Mouse (Mus musculus) CD4-positive helper T cell, adult 2 months (primary cell): Measurements from ENCODE around the gene Ghitm.
"Not testable (repeated sequence)": the region's sequence is repeated elsewhere in the genome, so short reads cannot be mapped to it uniquely, and the experiment has no call there.

Source experiments
- DNase-seq: peaks from one replicate; pipeline ENCODE4 v3.0.0-alpha.2; 2012; ENCODE audit warnings: low read depth, missing footprints, low spot score

Ghitm gene

DNA sequence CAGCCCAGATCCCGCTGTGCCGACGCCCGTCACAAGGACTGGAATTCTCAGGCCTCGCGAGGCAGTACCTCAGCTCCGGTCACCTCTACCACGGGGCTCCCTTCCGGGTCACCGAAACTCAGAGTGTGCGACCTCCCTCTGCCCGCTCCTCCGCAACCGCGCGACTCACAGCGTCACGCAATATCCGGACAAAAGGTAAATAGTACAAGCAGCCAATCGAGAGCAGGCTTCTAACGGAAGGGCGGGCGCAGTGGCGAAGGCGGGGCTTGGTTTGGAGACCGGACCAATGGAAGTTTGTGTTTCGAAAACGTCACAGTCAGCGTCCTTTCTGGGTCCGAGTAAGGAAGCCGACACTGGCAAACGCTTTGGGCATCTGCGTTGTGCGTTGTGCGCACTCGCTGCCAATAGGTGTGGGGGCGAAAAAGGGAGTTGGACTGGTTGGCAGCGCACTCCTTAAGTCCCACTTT, at the start of gene Ghitm:
Ghitm (minus strand) TSS at position 146 of the 467 bp plus-strand sequence.
- DNase-seq, result peak; percentile 98

DNA sequence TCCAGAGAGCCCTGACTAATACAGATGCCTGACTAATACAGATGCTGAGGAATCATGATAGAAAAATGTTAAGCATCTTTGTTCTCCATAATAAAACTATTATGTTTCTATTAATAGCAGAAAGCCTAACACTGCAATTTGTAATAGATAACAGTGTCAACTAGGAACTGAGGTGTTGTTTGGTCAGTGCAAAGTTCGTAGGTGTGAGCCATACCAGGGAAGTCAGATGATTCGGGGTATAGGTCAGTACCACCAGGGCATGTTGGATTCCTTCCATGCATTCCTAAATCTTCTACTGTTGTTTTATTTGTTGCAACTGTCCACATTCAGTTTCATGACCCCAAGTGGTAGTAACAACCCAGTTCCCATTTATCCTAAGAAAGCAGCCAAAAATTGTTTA, 49.8 kb upstream of the Ghitm start:
- DNase-seq, result no peak

DNA sequence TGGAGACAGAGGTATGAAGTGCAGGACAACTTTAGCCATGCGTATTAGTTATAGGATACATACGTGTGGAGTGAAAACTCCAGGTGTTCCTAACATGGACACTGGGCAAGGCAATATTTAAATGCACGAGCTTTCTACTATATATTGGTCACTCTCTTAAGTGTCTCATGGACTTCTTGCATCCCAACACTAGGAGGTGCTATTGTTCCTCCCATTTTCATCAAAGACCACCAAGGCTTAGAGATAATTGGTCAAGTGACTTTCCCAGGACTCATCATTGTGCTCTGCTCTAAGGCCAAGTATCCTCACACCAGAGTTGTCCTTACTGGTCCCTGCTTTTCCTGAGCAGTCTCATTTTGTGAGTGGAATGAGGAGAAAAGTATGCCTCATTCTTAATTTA, 39.4 kb upstream of the Ghitm start:
- DNase-seq, result no peak

DNA sequence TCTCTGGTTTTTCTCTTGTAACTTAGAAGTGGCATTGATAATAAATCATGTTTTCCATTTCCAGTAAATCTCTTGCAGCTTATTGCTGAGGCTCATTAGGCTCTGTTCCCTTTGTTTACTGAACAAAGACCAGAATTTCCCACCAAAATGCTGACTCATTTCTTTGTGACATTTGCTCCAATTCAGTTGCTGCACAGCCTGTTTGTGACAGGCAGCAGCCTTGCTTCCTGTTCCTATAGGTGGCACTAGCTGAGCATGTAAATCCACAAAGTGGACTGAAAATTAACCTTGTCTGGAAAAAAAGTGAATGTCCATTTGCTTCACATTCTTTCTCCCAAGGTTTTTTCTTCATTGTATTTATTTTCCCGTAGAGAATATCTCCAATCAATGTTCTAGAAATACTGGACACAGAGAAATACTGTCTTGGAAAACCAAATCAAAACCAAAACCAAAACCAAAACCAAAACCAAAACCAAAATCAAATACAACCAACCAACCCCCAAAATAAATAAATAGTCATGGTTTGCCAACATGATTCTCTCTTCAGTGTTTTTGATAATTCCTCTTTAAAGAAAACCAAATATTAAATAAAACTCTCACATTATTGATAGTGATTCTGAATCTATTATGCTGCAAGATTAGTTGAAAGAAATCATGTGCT, 30.3 kb upstream of the Ghitm start:
- peak; percentile 41 for DNase-seq

DNA sequence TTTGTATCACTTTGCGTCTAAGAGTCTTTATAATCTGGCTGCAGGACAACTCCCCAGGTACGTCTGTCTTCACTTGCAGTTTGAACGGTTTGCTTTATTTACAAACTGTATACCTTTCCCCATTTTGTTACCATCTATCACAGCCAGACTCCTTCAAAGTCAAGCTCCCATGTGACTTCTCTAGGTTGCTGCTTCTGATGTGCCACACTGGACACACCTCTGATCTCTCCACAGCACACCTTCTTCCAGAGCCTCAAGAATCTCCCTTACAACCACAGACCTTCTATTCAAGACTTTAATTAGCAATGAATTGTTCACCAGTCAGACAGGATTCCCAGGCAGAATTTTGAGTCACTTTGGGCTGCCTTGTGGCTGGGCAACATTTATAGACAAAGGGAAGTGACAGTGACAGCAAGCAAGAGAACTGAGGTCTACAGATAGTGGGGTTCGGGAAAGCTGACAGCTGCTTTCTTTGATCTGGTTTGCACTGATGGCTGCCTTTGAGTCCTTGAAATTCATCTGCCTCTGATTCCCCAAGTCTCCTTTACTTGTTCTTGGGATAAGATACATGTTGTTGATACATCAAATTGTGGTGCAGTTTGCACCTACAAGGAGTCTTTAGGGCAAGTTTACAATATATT, 29.4 kb upstream of the Ghitm start:
- DNase-seq, result no peak

DNA sequence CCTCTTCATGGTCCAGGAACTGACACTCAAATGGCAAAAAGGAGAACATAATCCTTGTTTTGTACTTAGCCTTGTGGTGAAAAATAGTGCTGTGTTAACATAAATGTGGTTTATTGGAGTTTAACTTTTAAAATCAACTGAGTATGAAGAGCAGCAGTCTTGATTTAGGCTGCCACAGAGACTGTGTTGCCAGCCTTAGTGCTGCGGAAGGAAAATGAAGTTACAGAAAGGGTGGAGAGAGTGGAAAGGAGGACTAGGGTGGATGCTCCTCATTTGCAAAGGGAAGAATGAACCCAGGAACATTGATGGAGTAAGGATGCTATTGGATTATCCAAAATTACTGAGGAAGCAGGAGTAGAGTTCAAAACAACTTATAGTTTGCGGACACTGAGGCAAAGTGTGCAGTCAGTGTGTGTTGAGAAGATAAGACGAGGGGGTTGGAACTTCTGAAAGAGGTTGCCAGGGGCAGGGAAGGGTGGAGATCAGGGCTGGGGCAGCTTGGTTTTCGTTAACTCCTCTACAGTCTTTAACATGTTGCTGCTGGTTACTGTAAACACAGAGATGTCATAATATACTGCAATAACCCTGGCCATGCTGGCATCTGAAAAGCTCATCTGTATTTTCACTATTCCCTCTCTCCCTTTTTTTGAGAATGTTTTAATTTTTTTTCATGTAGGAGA, 28.3 kb upstream of the Ghitm start:
- no peak for DNase-seq

DNA sequence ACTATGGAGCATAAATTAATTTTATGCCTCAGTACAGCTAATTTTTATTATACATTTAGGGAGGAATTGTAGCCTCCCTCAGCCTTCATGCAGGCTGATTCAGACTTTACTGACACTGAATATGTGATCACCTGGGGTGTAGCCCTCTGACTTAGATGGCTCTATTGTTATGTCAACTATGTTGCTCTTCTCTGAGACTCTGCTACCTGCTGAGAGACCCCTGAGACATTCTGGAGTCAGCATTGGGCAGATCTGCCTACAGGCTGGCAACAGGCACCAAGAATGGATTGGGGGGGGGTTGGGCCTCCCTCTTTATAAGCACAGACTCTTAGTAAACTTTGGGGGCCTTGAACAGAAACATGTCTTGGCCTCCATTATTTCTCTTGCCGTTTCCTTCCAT, 19.3 kb upstream of the Ghitm start:
- DNase-seq, result no peak

DNA sequence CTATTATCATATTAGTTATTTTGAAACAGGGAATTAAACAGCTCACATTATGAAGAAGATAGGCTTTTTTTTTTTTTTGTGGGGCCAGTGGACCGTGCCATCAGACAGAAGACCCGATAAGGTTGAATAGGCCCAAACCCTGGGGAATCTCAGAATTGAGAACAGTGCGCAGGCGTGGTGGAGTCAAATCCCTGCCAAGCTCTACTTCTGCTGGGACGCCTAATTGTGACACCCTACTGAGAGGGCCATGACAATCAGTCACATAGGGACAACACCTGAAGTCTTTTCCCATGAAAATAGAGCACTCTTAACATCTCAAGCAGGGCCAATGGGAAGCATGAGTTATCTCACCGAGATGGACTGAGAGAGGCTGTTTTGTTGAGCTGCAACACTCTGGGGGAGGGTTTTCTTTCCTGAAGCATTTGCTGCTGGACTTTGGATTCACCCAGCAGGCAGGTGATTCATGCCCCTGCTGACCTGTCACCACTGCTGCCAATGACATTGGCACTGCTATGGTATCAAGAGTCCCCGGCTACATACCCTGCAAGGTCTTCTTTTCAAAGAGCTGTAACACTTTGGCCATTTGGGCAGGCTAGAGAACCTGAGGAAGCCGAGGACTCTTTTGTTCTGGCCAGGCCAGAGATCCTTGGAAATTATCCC, 4.1 kb upstream of the Ghitm start:
- no peak for DNase-seq

DNA sequence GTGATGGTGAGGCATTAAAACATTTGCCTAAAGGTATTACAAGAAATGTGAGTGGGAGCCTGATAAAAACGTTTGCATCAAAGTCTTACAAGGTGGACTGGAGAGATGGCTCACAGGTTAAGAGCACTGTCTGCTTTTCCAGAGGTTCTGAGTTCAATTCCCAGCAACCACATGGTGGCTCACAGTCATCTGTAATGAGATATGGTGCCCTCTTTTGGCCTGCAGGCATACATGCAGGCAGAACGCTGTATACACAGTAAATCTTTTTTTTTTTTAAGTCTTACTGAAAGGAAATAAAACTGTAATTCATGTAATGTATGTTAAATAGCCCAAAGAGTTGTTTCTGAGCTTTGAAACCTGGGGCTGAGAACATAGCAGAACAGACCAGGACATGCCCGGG, 2.5 kb upstream of the Ghitm start:
- DNase-seq, result not testable (repeated sequence)

DNA sequence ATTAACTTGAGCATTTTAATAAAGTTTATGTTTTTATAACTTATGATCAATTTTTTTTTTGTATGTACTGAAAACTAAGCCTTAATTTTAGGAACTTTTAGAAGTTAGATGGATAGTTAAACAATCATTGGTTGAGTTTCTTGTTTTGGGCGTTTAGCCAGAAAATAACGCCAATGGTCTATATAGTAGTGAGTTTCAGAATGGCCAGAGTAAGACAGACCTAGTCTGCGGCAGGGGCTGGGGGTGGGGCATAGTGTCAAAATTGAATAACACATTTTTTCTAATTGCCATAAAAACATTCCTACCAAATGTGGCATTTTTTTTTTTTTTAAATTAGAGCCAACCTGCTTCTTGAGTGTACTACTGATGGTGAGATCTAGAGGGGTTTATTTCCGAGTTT, 1.0 kb upstream of the Ghitm start:
- no peak for DNase-seq

DNA sequence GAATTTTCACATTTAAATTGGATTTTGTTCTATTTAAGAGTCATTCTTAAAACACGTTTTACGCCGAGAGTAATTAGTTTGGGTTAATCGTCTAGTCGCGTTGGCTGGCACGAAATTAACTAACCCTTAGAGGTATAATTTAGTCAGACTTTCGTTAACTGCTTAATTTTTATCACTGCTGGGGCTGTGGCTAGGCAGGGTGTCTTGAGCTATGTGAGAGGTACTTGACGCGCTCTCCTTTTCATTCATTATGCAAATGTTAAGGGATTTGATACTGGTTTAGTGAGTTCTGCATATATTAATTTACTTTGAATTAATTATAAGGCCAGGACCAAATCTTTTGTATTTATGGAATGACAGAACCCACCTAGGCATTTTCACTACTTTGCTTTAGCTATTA, 599 bp upstream of the Ghitm start:
- DNase-seq, result no peak

DNA sequence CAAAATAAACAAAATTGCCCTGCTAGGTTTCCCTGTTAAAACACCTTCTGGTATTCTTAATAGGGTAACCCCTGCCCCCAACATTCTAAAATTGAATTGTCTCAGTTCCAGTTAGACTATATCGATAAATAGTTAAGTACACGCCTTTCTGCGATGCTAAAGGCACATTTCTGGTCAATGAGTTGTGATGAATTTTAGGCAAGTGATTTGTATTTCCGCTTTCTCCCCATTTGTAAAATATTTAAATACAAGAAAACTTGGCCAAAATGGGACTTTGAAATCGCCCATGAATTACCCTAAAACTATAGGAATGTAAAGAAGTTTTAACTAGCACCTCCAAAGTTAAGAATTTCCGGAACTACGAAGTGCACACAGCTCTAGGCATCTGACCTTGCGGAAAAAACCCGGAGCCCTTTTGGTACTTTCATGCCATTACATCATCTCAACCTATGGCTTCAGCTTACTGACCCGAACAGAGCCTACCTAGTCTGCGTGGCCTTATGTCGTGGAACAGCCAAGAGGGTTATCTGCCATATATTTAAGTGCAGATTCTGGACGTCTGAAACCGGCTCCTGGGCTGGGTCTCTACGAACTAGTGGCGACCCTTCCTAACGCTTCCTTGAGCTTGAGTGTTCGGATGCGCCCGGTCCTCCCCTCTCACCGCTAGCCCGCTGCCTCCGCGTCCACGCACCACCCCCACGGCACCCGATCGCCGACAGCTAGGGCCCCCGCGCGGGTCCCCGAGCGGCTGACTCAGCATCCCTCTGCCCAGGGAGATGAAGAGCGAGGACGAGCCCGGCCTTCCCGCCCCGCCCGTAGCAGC, 557 bp downstream of the Ghitm start:
- peak; percentile 77 for DNase-seq

DNA sequence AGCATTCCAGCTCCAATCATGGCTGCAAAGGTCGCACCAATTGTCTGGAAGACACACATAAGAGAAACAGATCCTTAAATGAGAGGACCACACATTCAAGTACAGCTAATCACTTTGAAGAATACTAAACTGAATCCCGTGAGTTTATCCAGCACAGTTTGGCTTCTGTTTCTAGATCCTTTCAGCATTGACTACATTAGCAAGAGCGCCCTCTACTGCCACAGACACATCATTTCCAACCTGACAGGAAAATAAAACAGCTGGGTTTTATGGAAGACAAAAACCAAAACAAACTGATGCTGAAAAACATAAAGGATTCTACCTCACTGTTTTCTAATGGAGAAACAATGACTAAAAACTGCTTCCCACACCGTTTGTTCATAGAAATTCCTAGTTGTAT, 7.4 kb downstream of the Ghitm start:
- peak; percentile 48 for DNase-seq

DNA sequence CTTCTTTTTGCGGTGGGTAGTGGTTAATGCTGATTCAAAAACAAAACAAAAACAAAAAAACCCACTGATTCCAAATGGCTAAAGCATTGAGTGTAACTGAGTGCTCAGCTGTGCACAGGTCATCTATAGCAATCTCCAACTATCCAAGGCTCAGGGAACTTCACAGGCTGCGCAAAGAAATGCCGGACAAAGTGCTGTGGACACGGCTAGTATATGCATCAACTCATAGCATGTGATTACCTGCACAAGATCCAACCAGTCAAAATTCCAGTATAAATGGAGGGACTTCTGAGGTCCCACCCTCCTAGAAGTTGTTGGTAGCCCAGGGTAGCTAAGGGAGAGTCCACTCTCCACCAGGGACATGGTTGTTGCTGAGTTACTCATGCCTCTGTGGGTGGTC, 15.8 kb downstream of the Ghitm start:
- no peak for DNase-seq

DNA sequence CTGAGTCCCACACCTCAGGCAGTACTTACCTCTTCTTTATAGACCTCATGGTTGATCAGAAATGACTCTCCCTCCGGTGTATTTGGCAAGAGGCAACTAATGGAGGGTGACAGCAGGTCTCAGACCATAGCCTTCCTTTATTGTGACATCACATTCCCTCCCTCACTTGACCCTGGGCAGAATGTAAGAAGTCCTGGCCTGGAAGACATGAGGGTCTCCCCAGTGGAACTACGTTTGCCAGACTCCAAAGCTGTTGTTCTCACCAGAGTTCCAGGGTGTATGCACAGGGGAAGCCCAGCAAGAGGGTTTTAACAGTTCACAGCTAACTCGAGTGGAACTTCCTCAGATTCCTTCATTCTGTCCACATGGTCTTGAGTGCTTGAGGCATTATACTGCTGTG, 21.1 kb downstream of the Ghitm start, which contains the start of gene 2610528A11Rik:
2610528A11Rik (minus strand) TSS at position 101 of the 400 bp plus-strand sequence.
- no peak for DNase-seq

DNA sequence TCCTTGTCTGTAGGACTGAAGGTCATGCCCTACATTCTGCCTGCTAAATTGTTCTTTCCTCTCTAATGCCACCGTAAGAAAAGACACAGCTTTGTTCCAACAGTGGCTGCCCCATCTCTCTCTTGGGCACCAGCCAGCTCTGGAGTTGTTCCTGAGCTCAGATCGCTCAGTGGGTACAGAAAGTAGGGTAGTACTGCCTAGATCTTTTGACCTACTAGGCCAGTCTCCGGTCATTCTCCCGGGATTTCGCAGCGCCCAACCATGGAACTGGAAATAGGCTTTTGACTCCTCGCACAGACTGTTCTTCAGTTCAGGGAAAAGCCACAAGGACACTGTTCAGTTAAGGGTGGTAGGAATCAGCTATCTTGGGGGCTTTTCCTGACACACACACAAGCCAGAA, 22.1 kb downstream of the Ghitm start:
- DNase-seq, result no peak

DNA sequence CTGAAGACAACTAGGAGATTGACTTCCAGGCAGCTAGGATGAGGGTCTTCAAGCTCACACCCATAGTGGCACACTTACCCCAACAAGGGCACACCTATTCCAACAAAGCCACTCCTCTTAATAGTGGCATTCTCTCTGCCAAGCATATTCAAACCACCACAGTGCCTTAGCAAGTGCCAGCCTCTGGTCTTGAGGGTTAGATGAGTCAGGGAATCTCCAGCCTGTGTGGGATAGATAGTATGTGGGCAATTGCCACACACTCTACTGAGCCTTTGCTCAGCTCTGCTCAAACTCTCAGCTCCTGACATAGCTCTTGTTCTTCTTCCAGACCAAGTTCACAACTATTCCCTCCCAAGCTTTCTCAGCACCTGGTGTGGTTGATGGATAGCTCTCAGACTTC, 23.7 kb downstream of the Ghitm start:
- no peak for DNase-seq

DNA sequence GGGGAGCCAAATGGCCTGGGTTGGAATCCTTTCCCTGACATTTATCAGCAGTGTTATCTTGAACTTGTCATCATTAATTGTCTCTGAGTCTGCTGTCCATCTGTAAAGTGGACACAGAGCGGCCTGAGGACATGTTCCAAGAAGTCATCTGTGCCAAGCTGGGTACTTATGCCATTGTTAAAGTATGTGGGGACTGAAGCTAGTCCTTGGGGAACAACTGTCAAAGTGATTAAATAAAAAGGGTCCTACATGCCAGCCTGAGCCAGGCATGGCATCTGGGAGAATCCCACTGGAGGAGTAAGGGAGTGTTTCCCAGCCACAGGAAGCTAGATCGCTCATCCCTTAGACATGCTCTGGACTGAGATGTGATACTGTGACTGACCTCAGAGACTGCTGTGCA, 24.6 kb downstream of the Ghitm start:
- DNase-seq, result no peak

DNA sequence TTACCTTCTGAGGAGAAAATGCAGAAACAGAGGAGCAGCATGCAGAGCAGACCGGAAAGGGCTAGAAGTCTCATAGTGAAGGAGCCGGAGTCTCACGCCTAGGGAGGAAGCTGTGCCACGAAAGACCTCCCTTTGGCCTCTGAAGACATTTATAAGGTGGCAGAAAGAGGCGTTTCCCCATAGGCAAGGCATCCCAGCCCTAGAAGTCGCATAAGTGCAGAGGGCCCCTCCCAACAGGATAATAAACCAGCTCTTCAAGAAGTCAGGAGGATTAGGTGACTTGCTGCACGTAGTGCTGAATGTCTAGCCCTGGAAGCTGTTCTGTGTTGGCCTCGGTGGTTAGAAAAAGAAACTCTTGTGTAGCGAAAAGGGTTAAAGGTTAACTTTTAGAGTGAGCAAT, 25.1 kb downstream of the Ghitm start:
- no peak for DNase-seq

DNA sequence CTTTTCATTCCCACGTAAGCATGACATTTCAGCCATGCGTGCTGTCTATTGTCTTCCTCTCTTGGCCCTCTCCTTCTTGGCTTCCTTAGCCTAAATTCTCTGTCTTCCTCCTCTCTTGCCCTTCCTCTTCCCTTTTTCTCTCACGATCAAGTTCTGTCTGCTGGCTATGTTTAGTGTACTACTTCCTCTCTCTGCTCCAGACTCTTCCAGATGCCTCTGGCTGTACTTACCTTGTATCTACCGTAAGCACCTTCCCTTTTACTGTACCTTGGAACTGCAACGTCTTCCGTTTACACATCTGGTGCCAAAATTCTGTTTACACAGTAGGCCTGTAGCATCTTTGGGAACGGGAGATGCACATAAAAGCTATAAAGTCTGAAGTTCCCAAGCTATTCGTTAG, 25.6 kb downstream of the Ghitm start:
- no peak for DNase-seq

DNA sequence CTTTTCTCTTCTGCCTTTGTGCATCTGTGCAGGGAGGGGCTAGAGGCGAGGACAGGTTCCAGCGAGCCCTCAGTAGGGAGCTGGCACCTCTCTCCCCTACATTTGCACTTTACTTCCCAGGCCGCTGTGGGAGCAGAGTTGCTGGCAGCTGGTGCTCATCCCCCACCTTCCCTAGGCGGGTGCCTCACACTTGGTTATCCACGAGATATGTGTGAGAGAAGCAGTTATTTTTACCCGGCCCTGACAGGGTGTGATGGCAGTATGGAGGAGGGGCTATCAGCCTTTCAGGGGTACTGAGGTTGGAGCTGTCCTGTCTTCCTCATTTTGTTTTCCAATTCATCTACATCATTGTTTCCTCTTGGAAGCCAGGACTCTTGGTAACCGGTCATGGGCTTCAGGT, 29.2 kb downstream of the Ghitm start:
- no peak for DNase-seq

DNA sequence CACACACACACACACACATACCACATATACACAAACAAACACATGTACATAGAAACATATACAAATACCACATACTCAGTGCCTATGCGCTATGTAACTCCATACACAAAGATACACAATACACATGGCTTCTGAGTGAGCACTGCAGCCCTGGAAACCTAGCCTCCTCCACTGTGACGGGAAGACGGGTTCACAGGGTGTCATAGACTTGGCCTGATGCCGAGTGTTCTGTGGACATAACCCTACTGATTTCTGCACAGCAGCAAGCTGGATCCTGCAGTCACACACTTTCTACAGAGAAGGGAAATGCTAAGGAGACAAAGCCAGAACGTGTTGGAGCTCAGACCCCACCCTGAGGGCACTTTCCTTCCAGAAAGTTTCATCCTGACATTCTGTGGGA, 30.3 kb downstream of the Ghitm start:
- no peak for DNase-seq
